Mouse (Mus musculus) left cerebral cortex, postnatal 36 days (tissue): ENCODE measurements around the gene Gm49416. TPM values are rescaled to one million over a fixed set of nuclear protein-coding genes. Genes with fewer than 3 reads are reported as not detected.
"Not testable (repeated sequence)": the region's sequence is repeated elsewhere in the genome, so short reads cannot be mapped to it uniquely, and the experiment has no call there.

Experiments
- DNase-seq, 2 experiments: peaks; one replicate each; pipeline ENCODE4 v3.0.0; 2021 to 2022; ENCODE audit warnings: low spot score in 2 of 2, mixed read lengths in 1 of 2
- intact Hi-C: fragments of 180-260 bp; cut with DNase I; formaldehyde crosslinking; loops from one replicate; pipeline ENCODE4 v1.15.1; 2025
- total RNA-seq, 2 experiments: library from RNA; stranded (reverse); gene quantifications; 2 replicates each; pipeline ENCODE4 v1.2.3; 2021

The Gm49416 gene
- total RNA-seq, 2 experiments from 2014 or later, result 7.6 TPM; not detected in 1

DNA sequence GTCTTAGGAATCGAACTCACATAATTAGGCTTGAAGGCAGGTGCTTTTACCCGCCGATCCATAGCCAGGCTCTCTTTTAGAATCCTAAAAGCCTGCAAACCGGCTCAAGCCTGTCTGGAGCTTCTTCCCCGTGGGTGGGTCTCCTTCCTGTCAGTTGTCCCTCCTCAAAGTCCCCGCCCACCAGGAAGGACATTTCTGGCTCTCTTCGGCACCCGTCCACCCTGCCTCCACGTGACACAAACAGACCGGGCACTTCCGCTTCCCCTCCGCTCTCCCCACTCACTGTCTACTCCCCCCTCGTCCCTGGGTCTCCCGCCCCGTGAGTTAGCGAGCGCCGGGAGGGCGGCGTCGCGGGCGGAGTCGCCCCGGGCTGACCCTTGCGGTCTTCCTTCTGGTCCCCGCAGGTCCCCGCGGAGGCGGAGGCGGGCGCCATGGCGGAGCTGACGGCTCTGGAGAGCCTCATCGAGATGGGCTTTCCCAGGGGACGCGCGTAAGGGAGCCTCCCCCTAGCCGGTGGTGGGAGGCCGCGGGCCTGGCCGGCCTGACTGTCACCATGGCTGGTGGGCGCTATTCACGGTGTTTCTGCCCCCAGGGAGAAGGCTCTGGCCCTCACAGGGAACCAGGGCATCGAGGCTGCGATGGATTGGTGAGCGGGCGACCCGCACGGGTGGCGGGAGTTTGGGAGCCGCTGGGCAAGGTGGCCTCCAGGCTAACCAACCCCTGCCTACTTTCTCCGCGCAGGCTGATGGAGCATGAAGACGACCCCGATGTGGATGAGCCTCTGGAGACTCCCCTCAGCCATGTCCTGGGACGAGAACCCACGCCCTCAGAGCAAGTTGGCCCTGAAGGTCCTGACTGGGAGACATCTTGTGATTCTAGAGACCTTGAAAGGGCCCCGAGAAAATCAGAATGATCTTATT, 17.2 kb upstream of the Gm49416 start, which contains the start of gene Ubxn1:
TSS of gene Ubxn1 (plus strand) at position 230 of the 920 bp plus-strand sequence.
- peak; percentile 99 for DNase-seq
- intact Hi-C loops, result no loop called here

DNA sequence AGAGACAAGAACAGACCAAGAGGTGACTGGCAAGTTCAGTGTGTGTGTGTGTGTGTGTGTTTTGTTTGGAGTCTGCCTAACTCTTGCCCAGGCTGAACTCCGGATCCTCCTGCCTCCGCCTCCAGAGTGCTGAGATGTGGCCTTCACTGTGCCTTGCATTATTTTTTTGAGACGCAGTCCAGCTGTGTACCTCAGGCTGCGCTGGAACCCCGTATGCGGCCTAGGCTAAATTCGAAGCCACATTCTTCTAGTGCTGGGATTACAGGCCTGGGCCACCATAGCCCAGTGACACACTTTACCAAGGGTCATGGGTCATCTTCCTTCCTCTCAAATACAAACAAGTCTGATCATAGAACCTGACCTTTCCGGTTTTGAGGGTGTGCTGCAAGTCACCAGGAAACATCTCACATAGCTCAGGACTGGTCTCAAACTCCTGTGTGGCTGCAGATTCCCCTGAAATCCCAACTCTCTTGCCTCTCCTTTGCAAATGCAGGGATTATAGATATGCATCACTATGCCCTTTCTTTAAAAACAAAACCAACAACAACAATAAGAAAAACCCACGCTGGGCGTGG, 16.4 kb upstream of the Gm49416 start:
- intact Hi-C loops, result no loop called here
- DNase-seq, result no peak

- DNase-seq, result no peak
- intact Hi-C loops, result no loop called here
Measured at GRCm38 (mm10) chr19:8875031-8875430, 13.7 kb upstream of the Gm49416 start.

DNA sequence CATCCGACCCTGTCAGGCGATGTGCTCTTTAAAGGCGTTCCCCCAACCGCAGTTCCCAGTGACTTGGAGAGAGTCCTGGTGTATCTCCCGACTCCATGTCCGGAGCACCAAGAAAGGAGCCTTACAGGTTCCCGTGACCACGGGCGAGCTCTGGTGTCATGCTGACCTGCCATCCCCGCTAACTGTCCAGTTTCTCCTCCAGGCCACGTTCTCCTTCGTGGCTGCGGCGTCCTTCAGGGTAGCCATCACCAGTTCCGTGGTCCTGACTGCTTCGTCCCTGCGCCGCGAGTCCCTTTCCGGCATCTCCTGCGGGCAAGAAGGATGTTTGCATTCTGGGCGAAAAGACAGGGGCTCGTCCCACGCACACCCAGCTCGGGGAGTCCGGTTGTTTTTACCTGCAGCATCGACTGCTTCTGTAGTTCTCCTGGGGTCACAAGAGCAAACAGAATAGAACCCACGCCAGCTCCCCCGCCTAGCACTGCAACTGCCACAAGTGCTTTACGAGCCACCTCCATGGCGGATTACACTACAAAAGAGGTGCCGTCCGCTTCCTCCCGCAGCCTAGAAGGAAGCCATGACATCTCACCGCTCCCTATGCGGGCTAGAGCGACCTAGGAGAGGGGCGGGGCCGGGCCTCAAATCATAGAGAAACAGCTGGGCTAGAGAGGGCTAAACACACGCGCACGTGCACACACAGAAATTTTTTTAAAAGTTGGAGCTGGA, 8.3 kb upstream of the Gm49416 start, which contains the start of gene Uqcc3:
TSS of gene Uqcc3 (minus strand) at position 613 of the 723 bp plus-strand sequence.
- DNase-seq, result peak; percentile 89 to 90
- intact Hi-C loops, result no loop called here

GRCm38 (mm10) chr19:8881034-8881392, 7.7 kb upstream of the Gm49416 start:
- DNase-seq, result no peak
- intact Hi-C loops, result no loop called here

GRCm38 (mm10) chr19:8883616-8884015, 5.1 kb upstream of the Gm49416 start, which contains the start of the genes Lbhd1 and Gm49403:
Gene Lbhd1, plus strand, starts transcription at chr19:8883732.
Gene Gm49403, plus strand, starts transcription at chr19:8883930.
- intact Hi-C loops, result no loop called here

GRCm38 (mm10) chr19:8886916-8887584, 1.7 kb upstream of the Gm49416 start:
- intact Hi-C loops, result loop anchor here (5.0 kb wide), 1 partner anchor 55 kb away; the partner anchor contains the start of gene Mta2
- no peak for DNase-seq

More at GRCm38 (mm10) chr19:8883616-8884015, 5.1 kb upstream of the Gm49416 start, which contains the start of the genes Lbhd1 and Gm49403:
- DNase-seq, result no peak

DNA sequence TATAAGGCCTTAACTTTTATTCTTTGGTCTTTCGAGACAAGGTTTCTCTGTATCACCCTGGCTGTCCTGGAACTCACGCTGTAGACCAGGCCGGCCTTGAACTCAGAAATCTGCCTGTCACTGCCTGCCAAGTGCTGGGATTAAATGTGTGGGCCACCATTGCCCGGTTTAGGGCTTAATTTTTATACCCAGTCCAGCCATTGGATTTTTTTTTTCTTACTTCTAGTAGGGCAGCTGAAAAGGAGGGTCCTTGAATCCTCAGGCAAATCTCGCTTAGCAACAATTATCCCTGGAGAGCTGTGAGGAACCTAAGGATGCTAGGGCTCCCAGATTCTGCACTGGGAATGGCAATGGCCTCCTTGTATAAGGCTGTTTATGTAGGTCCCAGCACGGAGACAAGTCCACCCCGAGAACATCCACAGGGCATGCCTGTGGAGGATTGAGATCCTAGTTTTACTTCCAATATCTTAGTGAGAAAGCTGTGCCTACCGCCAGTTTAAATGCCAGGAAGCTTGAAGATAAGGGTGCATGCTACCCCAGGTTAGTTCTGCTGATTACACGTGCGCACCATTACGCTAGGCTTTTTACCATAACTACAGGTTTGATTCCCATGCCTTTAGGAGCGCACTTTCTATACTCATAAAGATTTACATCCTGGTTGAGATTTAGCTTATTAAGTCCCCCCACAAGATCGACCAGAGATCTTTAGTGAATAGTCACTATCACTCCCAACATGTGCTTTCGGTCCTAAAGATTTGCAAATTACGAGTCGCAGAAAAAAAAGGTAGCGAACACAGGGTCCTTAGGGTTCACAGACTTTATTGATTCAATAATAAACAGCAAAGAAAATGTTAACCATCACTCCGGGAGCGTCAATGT, 902 bp upstream of the Gm49416 start:
- intact Hi-C loops, result loop anchor here (5.0 kb wide), 1 partner anchor 54 kb away; the partner anchor contains the start of gene Mta2
- DNase-seq, result no peak

DNA sequence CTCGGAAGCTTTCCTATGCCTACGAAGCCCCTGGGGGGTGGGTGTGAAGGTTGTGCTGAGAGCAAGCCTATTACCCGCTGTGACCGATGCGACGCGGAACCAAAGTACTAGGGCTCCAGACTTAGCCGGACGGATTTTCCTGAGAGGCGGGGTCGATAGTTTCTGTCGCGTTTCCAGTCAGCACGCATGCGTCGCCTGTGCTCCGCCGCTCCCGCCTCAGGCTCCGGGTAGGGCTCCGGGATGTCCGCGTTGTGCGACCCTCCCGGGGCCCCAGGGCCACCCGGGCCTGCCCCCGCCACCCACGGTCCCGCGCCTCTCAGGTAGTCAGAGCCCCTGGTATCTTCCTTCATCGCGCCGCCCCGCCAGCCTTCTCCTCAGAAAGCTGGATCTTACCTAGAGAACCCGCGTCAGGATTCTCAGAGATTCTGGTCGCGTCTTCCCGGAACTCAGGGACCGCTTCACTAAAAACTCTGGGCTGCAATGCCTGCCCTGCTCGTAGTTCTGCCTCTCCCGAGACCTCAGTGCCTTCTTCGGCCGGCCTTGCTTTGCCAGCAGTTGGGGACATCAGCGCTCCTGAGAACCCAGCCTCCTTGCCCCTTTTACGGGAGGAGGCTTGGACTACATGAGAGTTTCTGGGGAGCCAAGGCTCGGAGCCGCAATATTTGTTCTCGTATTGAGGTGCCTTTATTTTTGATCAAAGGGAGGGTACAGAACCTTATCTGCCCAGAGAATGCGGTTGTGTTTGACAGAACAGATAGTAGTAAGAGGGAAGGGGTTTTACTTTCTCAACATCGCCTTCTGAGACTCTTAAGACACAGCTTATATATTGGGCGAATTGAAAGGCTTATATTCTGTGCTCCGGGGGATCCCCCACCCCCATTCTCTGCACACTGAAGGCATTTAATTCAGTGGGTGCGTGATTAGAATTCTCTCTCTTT, 4.4 kb downstream of the Gm49416 start, which contains the start of gene Ints5:
TSS of gene Ints5 (plus strand) at position 177 of the 938 bp plus-strand sequence.
- DNase-seq, result peak; percentile 86
- intact Hi-C loops, result no loop called here

GRCm38 (mm10) chr19:8895397-8895960, 6.8 kb downstream of the Gm49416 start:
- intact Hi-C loops, result loop anchor here (5.0 kb wide), 1 partner anchor 53 kb away; no protein-coding TSS in a partner anchor
- DNase-seq, result no peak

- DNase-seq, result not testable (repeated sequence)
- intact Hi-C loops, result loop anchor here (5.0 kb wide), 1 partner anchor 54 kb away; no protein-coding TSS in a partner anchor
Measured at GRCm38 (mm10) chr19:8896231-8896630, 7.5 kb downstream of the Gm49416 start.

DNA sequence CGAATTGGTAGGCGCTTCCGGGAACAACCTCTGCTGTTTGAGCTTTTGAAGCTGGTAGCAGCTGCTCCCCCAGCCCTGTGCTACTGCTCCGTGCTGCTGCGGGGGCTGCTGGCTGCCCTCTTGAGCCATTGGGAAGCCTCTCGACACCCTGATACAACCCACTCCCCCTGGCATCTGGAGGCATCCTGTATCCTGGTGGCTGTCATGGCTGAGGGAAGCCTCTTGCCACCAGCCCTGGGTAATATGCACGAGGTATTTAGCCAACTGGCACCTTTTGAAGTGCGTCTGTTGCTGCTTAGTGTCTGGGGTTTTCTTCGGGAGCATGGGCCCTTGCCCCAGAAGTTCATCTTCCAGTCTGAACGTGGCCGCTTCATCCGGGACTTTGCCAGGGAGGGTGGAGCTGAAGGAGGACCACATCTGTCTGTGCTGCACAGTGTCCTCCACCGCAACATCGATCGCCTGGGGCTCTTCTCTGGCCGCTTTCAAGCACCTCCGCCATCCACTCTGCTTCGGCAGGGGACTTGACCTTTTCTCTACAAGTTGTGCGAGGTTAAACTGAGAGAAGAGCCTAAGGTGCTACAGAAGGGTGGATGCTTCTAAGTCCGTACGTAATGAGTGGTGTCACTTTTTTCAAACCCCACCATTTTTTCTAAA, 8.6 kb downstream of the Gm49416 start:
- peak in 1 of 2 experiments; percentile 34 for DNase-seq
- intact Hi-C loops, result loop anchor here (5.0 kb wide), 1 partner anchor 55 kb away; no protein-coding TSS in a partner anchor

GRCm38 (mm10) chr19:8897865-8898495, 9.3 kb downstream of the Gm49416 start, which contains the start of gene Ganab:
Gene Ganab, plus strand, starts transcription at chr19:8898071.
- DNase-seq, result peak; percentile 95 to 96
- intact Hi-C loops, result loop anchor here (2.0 to 5.0 kb wide), 2 partner anchors 21 to 56 kb away; no protein-coding TSS in a partner anchor

DNA sequence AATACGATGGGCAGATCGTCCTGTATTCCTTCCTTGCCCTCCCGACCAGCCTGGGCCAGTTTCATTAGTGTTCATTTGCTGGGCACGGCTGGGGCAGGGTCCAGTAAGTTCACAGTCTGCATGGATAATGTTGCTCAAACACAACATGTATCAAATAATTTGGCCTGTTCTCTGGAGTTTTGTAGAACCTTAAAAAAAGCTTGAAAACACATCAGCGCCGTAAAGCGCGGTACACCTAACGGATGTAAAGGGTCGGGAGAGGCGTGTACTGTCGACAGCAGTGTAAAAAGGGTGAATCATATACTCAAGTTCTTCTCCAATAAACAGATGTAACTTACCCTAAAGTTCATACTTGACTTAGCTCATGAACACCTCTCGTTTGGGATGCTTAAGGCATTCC, 9.8 kb downstream of the Gm49416 start:
- no peak for DNase-seq
- intact Hi-C loops, result loop anchor here (2.0 to 5.0 kb wide), 2 partner anchors 20 to 56 kb away; no protein-coding TSS in a partner anchor

DNA sequence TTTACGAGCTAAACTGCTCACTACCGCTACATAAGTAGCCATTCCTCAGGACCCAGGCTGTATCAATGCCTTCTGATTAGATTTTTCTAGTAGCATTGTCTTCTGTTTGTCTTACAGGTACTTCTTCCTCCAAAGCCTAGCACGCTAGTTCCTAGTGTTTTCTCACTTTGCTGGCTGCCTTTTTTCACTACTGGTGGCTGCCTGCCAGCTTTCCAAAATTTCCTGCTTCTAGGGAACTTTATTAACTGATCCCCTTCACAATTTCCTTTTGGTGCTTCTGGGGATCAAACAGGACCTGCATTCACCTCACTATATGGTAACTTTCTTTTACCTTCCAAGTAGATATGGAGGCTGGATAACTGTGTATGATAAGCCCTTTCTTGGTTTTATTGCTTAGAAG, 10.4 kb downstream of the Gm49416 start:
- intact Hi-C loops, result loop anchor here (2.0 to 5.0 kb wide), 2 partner anchors 20 to 57 kb away; no protein-coding TSS in a partner anchor
- no peak for DNase-seq
